Mouse (Mus musculus): ENCODE data around the gene Spaca4.

GRCm38 (mm10) chr7:45681046-45681736, 44.4 kb downstream of the Spaca4 start:
- TF ChIP-seq ZNF384 (IDR thresholded peaks at IDR 0.05; ENCODE audit: low read depth, low read length) (no peak), POLR2AphosphoS5 (IDR thresholded peaks at IDR 0.05; ENCODE audit: borderline replicate concordance, low read depth, low read length) (no peak), CTCF (IDR thresholded peaks at IDR 0.05 in 2 of 3, conservative IDR thresholded peaks at IDR 0.05 in 1 of 3; ENCODE audit: control insufficient read depth in 1 of 3, insufficient read depth in 1 of 3, low read depth in 2 of 3, low read length in 3 of 3, poor library complexity in 1 of 3, severe bottlenecking in 1 of 3) (no peak), TBP (IDR thresholded peaks at IDR 0.05; ENCODE audit: low read depth, low read length) (no peak), HCFC1 (IDR thresholded peaks at IDR 0.05; ENCODE audit: low read depth, low read length) (0 out of 2 replicates have a peak, but pooled peaks have one; percentile 35), MEF2A (IDR thresholded peaks at IDR 0.05; ENCODE audit: extremely low read depth, insufficient replicate concordance, low read depth, low read length, poor library complexity, severe bottlenecking) (no peak), USF1 (IDR thresholded peaks at IDR 0.05; ENCODE audit: low read depth, low read length) (0 out of 2 replicates have a peak, but pooled peaks have one; percentile 37), EP300 (IDR thresholded peaks at IDR 0.05; ENCODE audit: low read depth in 1 of 2, low read length in 2 of 2) (peak in 1 of 2 experiments; percentile 52; a peak in 2 of 4 replicates), USF2 (IDR thresholded peaks at IDR 0.05; ENCODE audit: borderline replicate concordance in 1 of 2, insufficient read depth in 1 of 2, low read depth in 1 of 2, low read length in 2 of 2) (no peak), RAD21 (IDR thresholded peaks at IDR 0.05; ENCODE audit: low read depth, low read length) (no peak), SMC3 (IDR thresholded peaks at IDR 0.05; ENCODE audit: low read depth, low read length) (no peak), GATA1 (IDR thresholded peaks at IDR 0.05; ENCODE audit: low read depth, low read length) (peak; percentile 78)

All from MEL (cell line).